Mouse (Mus musculus): ENCODE data around the gene Tph1. TPM values are rescaled to one million over a fixed set of nuclear protein-coding genes. Genes with fewer than 3 reads are reported as not detected.

The Tph1 gene
- polyA plus RNA-seq, 1 experiment from 2014 or later, result 0.76 TPM

DNA sequence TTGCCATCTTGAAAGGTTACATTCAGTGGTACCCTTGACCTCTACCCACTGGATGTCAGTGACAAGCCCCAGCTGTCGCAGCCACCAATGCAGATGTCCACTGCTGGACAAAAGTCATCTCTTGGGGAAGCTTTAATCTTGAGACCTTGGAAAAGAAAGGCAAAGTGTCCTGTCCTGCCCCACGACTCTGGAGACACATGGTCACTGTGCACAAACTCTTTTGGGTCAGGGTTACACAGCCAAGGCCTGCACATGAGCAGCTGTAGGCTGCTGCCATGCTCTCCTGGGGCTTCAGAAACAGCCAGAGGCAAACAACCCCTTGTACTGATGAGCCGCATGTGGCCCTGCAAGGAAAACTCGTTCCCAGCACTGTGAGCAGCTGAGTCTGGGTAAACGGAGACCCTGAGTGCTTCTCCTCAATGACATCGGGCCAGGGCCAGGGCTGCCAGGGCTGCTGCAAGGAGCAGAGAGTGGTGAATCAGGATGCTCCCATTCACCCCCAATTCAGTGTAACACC, 59.9 kb downstream of the Tph1 start:
- no peak for DNase-seq (ENCODE audit: low spot score)
- ATAC-seq (ENCODE audit: insufficient read depth, low FRiP score, low TSS enrichment), result no peak
- 66% methylated on average over 6 of the region's 6 CpGs for WGBS
- Histone ChIP-seq H3K36me3 (ENCODE audit: control insufficient read depth, insufficient read depth, low read length) (no peaks in the 10 kb centered on the region), H3K4me3 (ENCODE audit: low read depth, low read length) (no peak overlapping the region), H3K27me3 (ENCODE audit: control insufficient read depth, insufficient read depth, low read length) (no peaks in the 10 kb centered on the region), H3K27ac (ENCODE audit: low read depth, low read length) (no peak overlapping the region), H3K9me3 (ENCODE audit: control insufficient read depth, low read length) (no peaks in the 10 kb centered on the region), H3K9ac (ENCODE audit: low read length) (no peak overlapping the region), H3K4me2 (ENCODE audit: low read depth) (no peak overlapping the region), H3K4me1 (ENCODE audit: control insufficient read depth, insufficient read depth, low read length) (no peaks in the 10 kb centered on the region)

DNA sequence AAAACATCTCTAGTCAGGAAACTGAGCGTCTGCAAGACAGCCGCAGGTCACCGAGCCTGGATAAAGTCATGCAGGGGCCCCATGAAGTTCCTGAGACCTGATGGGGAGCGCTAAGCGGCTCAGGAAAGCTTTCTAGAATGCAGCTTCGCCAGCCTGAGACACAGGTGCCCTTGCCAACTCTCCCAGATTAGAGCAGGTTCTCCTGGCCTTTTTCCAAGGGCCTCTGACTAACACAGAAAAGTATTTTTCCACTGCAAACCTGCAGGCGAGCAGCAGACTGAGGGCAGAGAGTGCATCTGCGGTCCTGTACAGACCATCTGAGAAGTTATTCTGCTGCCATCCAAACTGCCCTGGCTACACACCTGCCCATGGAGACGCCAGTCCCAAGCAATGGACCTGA, 60.4 kb downstream of the Tph1 start:
- Histone ChIP-seq H3K27me3 (ENCODE audit: control insufficient read depth, insufficient read depth, low read length) (no peaks in the 10 kb centered on the region), H3K4me2 (ENCODE audit: low read depth) (no peak overlapping the region), H3K27ac (ENCODE audit: low read depth, low read length) (no peak overlapping the region), H3K9ac (ENCODE audit: low read length) (no peak overlapping the region), H3K9me3 (ENCODE audit: control insufficient read depth, low read length) (no peaks in the 10 kb centered on the region), H3K4me1 (ENCODE audit: control insufficient read depth, insufficient read depth, low read length) (no peaks in the 10 kb centered on the region), H3K36me3 (ENCODE audit: control insufficient read depth, insufficient read depth, low read length) (no peaks in the 10 kb centered on the region), H3K4me3 (ENCODE audit: low read depth, low read length) (no peak overlapping the region)
- ATAC-seq (ENCODE audit: insufficient read depth, low FRiP score, low TSS enrichment), result no peak
- 85% methylated on average over 9 of the region's 9 CpGs for WGBS
- DNase-seq (ENCODE audit: low spot score), result no peak

DNA sequence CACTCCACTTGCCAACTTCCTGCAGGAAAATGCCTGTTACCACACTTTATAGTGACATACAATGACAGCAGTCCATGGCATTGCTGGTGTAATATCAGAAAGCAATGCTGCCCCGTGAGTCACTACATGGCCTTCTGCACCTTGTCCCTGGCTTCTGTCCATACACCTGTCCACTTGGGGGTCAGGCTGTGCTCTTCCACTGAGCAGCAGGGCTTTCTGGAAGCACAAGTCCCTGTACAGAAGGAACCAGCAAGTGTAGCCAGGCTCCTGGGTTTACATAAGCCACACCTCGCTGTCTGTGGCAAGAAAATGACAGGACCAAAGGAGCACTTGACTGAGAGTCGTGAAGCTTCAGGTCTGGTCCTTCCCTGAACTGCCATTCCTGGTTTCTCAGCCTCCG, 63.0 kb downstream of the Tph1 start:
- Histone ChIP-seq H3K27ac (ENCODE audit: low read depth, low read length) (no peak overlapping the region), H3K4me3 (ENCODE audit: low read depth, low read length) (no peak overlapping the region), H3K27me3 (ENCODE audit: control insufficient read depth, insufficient read depth, low read length) (no peaks in the 10 kb centered on the region), H3K9me3 (ENCODE audit: control insufficient read depth, low read length) (no peaks in the 10 kb centered on the region), H3K9ac (ENCODE audit: low read length) (no peak overlapping the region), H3K4me1 (ENCODE audit: control insufficient read depth, insufficient read depth, low read length) (no peaks in the 10 kb centered on the region), H3K4me2 (ENCODE audit: low read depth) (no peak overlapping the region), H3K36me3 (ENCODE audit: control insufficient read depth, insufficient read depth, low read length) (no peaks in the 10 kb centered on the region)
- 87% methylated on average over 4 of the region's 4 CpGs for WGBS
- DNase-seq (ENCODE audit: low spot score) (no peak), ATAC-seq (ENCODE audit: insufficient read depth, low FRiP score, low TSS enrichment) (no peak)

DNA sequence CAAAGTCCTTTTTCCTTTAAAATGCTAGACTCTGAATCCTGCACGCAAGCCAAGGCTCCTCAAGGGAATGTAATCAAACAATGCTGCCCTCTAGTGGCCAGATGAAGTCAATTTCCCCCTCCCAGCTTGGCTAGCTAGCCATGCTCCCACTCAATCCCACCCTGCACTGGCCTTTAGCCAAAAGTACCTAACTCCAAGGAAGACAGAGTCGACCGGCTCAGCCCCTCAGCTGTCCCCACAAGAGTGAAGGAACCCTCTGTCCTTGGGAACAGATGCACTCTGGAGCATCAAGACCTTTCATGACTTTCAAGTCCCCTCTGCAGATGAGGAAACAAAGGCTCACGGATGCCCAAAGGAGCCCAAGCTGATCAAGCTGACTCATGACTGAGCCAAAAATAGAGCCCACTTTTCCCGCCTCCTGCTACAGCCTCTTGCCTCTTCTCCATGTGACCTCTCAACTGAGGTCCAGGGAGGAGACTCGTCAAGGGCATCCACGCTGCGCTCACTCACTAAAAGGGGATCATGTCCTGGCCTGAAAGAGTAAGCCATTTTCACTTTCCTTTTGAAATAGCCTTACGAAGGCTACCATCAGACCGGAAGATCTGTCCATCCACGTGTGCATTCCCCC, 64.8 kb downstream of the Tph1 start:
- Histone ChIP-seq H3K4me3 (ENCODE audit: low read depth, low read length) (no peak overlapping the region), H3K9me3 (ENCODE audit: control insufficient read depth, low read length) (no peaks in the 10 kb centered on the region), H3K9ac (ENCODE audit: low read length) (no peak overlapping the region), H3K4me1 (ENCODE audit: control insufficient read depth, insufficient read depth, low read length) (no peaks in the 10 kb centered on the region), H3K27ac (ENCODE audit: low read depth, low read length) (no peak overlapping the region), H3K36me3 (ENCODE audit: control insufficient read depth, insufficient read depth, low read length) (no peaks in the 10 kb centered on the region), H3K27me3 (ENCODE audit: control insufficient read depth, insufficient read depth, low read length) (no peaks in the 10 kb centered on the region), H3K4me2 (ENCODE audit: low read depth) (no peak overlapping the region)
- ATAC-seq (ENCODE audit: insufficient read depth, low FRiP score, low TSS enrichment) (peak; percentile 38; the same call in 1 of the 2 replicates), DNase-seq (ENCODE audit: low spot score) (peak; percentile 74)
- WGBS, result 60% methylated on average over 11 of the region's 11 CpGs

DNA sequence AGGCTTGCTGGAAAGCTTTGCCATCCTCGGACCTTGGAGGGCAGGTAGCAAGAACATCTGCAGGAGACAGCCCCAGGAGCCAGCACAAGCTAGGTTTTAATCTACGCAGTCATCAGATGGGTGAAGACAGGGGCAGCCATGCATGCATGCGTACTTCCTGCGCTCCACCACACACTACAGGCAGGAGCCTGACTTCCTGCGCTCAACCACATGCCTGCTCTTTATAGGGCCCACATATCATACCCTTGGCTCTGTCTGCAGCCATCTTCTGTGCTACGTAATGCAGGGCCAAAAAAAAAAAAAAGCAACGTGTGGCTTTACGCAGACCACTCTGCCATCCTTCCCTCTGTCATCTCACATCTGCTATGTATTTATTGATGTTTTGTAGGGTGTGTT, 65.3 kb downstream of the Tph1 start:
- no peaks in the 10 kb centered on the region for H3K4me1 ChIP-seq (ENCODE audit: control insufficient read depth, insufficient read depth, low read length)
- no peaks in the 10 kb centered on the region for H3K27me3 ChIP-seq (ENCODE audit: control insufficient read depth, insufficient read depth, low read length)
- no peak overlapping the region for H3K4me2 ChIP-seq (ENCODE audit: low read depth)
- H3K9ac ChIP-seq (ENCODE audit: low read length), result no peak overlapping the region
- H3K4me3 ChIP-seq (ENCODE audit: low read depth, low read length), result no peak overlapping the region
- DNase-seq (ENCODE audit: low spot score) (no peak), ATAC-seq (ENCODE audit: insufficient read depth, low FRiP score, low TSS enrichment) (no peak)
- no peaks in the 10 kb centered on the region for H3K9me3 ChIP-seq (ENCODE audit: control insufficient read depth, low read length)
- H3K27ac ChIP-seq (ENCODE audit: low read depth, low read length), result no peak overlapping the region
- WGBS, result 66% methylated on average over 8 of the region's 8 CpGs
- no peaks in the 10 kb centered on the region for H3K36me3 ChIP-seq (ENCODE audit: control insufficient read depth, insufficient read depth, low read length)

DNA sequence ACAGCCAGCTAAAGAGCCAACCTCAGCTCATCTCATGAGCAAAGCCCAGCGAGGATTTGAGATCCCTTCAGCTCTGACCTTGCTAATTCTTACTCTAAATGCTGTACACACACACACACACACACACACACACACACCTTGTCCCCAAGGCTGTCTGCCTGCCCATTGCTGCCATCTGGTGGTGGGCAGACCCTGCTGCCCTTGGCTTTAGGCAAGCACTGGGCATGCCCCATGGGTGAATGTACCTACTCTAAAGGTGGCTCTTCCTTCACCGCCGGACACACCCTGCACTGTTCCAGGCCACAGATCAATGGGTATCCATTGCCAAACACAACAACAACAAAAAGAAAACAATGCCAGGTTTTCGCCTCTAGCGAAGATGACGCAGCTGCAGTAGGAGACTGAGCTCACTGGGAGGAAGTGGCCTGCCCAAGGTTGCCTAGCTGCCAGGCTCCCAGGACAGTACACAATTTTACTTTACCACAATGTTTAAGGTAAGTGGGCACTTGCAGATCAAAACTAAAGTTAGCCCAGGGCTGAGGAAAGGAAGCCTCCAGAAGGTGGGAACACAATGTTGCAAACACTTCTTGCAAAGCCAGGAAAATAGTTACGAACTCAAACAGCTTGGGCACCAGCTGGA, 65.8 kb downstream of the Tph1 start:
- peak; percentile 77 for DNase-seq (ENCODE audit: low spot score)
- H3K4me1 ChIP-seq (ENCODE audit: control insufficient read depth, insufficient read depth, low read length), result no peaks in the 10 kb centered on the region
- H3K4me2 ChIP-seq (ENCODE audit: low read depth), result no peak overlapping the region
- no peak overlapping the region for H3K27ac ChIP-seq (ENCODE audit: low read depth, low read length)
- H3K9ac ChIP-seq (ENCODE audit: low read length), result no peak overlapping the region
- no peaks in the 10 kb centered on the region for H3K27me3 ChIP-seq (ENCODE audit: control insufficient read depth, insufficient read depth, low read length)
- no peaks in the 10 kb centered on the region for H3K9me3 ChIP-seq (ENCODE audit: control insufficient read depth, low read length)
- WGBS, result 84% methylated on average over 7 of the region's 7 CpGs
- no peak overlapping the region for H3K4me3 ChIP-seq (ENCODE audit: low read depth, low read length)
- no peaks in the 10 kb centered on the region for H3K36me3 ChIP-seq (ENCODE audit: control insufficient read depth, insufficient read depth, low read length)
- ATAC-seq (ENCODE audit: insufficient read depth, low FRiP score, low TSS enrichment), result no peak

DNA sequence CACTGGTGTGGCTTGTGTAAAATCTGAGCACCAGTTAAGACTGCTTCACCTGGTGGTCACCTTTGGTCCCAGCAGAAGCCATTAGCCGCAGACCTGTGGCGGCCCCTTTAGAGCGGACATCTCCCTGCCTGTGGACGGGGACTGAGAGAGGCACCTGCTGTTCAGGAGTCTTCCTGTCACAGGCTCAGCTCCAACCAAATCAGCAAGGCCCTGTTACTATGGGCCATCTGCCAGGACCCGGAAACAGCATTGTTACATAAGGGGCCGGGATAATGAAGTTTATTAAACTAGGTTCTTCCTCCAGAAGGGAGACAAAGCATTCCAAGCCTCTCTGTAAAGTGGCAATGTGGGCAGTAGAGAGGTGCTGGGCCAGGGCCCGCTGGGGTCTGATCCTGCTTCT, 69.3 kb downstream of the Tph1 start:
- no peak overlapping the region for H3K9ac ChIP-seq (ENCODE audit: low read length)
- H3K36me3 ChIP-seq (ENCODE audit: control insufficient read depth, insufficient read depth, low read length), result no peaks in the 10 kb centered on the region
- no peak for DNase-seq (ENCODE audit: low spot score)
- no peak overlapping the region for H3K27ac ChIP-seq (ENCODE audit: low read depth, low read length)
- 92% methylated on average over 7 of the region's 7 CpGs for WGBS
- no peaks in the 10 kb centered on the region for H3K27me3 ChIP-seq (ENCODE audit: control insufficient read depth, insufficient read depth, low read length)
- no peak for ATAC-seq (ENCODE audit: insufficient read depth, low FRiP score, low TSS enrichment)
- H3K4me1 ChIP-seq (ENCODE audit: control insufficient read depth, insufficient read depth, low read length), result no peaks in the 10 kb centered on the region
- H3K9me3 ChIP-seq (ENCODE audit: control insufficient read depth, low read length), result no peaks in the 10 kb centered on the region
- no peak overlapping the region for H3K4me2 ChIP-seq (ENCODE audit: low read depth)
- no peak overlapping the region for H3K4me3 ChIP-seq (ENCODE audit: low read depth, low read length)

DNA sequence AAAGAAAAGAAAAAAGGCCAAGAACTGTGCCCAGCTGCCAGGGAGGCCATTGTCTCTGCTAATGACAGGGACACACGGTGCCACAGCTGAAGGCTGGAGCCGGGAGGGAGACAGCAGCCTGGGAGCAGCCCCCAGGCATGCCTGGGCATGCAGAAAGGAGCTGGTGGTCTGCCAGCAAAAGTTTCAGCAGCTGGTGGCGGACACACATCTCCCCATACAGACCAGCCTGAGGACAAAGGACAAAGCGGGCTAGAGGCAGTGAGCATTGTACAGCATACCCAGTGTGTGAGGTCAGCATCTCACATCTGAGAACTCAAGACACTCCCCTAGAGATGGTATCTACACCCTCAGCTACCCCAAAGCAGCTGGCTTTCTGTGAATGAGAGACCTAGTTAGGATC, 70.3 kb downstream of the Tph1 start:
- DNase-seq (ENCODE audit: low spot score) (no peak), ATAC-seq (ENCODE audit: insufficient read depth, low FRiP score, low TSS enrichment) (no peak)
- H3K9ac ChIP-seq (ENCODE audit: low read length), result no peak overlapping the region

DNA sequence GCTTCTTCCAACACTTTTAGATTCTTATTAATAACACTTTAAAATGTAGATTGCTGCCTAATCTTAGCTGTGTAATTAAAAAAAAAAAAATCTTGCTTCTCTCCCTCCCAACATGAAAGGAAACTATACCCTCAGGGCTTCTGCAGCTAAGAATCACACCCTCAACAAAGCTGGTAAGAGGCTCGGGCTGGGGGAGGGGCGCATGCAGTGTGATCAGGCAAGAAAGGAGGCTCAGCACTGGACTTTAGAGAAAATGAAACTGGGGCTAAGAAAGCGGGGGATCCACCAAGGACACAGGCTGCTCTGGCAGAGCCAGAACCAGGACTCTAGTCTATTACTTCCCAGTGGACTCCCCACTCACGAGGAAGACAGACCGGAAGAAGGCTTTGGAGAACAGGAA, 71.2 kb downstream of the Tph1 start:
- no peak for ATAC-seq (ENCODE audit: insufficient read depth, low FRiP score, low TSS enrichment)
- H3K9ac ChIP-seq (ENCODE audit: low read length), result no peak overlapping the region
- H3K27me3 ChIP-seq (ENCODE audit: control insufficient read depth, insufficient read depth, low read length), result no peaks in the 10 kb centered on the region
- DNase-seq (ENCODE audit: low spot score), result no peak
- no peaks in the 10 kb centered on the region for H3K4me1 ChIP-seq (ENCODE audit: control insufficient read depth, insufficient read depth, low read length)
- no peak overlapping the region for H3K4me2 ChIP-seq (ENCODE audit: low read depth)
- H3K36me3 ChIP-seq (ENCODE audit: control insufficient read depth, insufficient read depth, low read length), result no peaks in the 10 kb centered on the region
- no peak overlapping the region for H3K4me3 ChIP-seq (ENCODE audit: low read depth, low read length)
- no peak overlapping the region for H3K27ac ChIP-seq (ENCODE audit: low read depth, low read length)
- H3K9me3 ChIP-seq (ENCODE audit: control insufficient read depth, low read length), result no peaks in the 10 kb centered on the region
- 56% methylated on average over 5 of the region's 5 CpGs for WGBS

More for the DNA sequence above, 70.3 kb downstream of the Tph1 start:
- H3K4me2 ChIP-seq (ENCODE audit: low read depth), result no peak overlapping the region
- no peak overlapping the region for H3K4me3 ChIP-seq (ENCODE audit: low read depth, low read length)
- WGBS, result 66% methylated on average over 4 of the region's 4 CpGs
- no peaks in the 10 kb centered on the region for H3K27me3 ChIP-seq (ENCODE audit: control insufficient read depth, insufficient read depth, low read length)
- H3K36me3 ChIP-seq (ENCODE audit: control insufficient read depth, insufficient read depth, low read length), result no peaks in the 10 kb centered on the region
- H3K4me1 ChIP-seq (ENCODE audit: control insufficient read depth, insufficient read depth, low read length), result no peaks in the 10 kb centered on the region
- H3K27ac ChIP-seq (ENCODE audit: low read depth, low read length), result no peak overlapping the region
- no peaks in the 10 kb centered on the region for H3K9me3 ChIP-seq (ENCODE audit: control insufficient read depth, low read length)

All from neural tube, embryonic 11.5 days (tissue).